In genomic region chr1:78567421-78567820, GRCm38 (mm10) we compare ENCODE assay signal across 17 mouse cellular contexts. TPM values are rescaled to one million over a fixed set of nuclear protein-coding genes. Genes with fewer than 3 reads are reported as not detected.
DNase-seq lines count a peak whose midpoint lies in the region; ATAC-seq and TF ChIP-seq lines count a peak whose summit lies in the region.
"Had no signal": no experiment of that assay in that cellular context is flagged by ENCODE, and none has a peak within 500 bp of the region (broad histone marks: within the 10 kb centered on the region; RNA-seq: fewer than 3 reads in every experiment).

No protein-coding gene starts in this region.

- H3K27me3 ChIP-seq in heart, embryonic 11.5 days (ENCODE audit: control insufficient read depth, insufficient read depth, low read length): no peaks in the 10 kb centered on the region
- no peaks in the 10 kb centered on the region for H3K27me3 ChIP-seq in embryonic facial prominence, embryonic 14.5 days (replicated peaks; ENCODE audit: control insufficient read depth, insufficient read depth, low read length)
- H3K27me3 ChIP-seq: neural tube, embryonic 13.5 days had no signal

- H3K4me2 ChIP-seq in heart, embryonic 11.5 days: 0 out of 2 replicates have a peak overlapping the region, but pooled peaks have one; percentile 16
- H3K4me2 ChIP-seq in embryonic facial prominence, embryonic 14.5 days (ENCODE audit: low read depth, low read length): no peak overlapping the region
- H3K4me2 ChIP-seq: lung, embryonic 14.5 days; neural tube, embryonic 13.5 days had no signal

- H3K4me1 ChIP-seq in heart, embryonic 11.5 days (ENCODE audit: control insufficient read depth, insufficient read depth, low read length): peaks cover 9% of the 10 kb centered on the region
- H3K4me1 ChIP-seq in embryonic facial prominence, embryonic 14.5 days (ENCODE audit: control insufficient read depth, insufficient read depth, low read length): peaks cover 12% of the 10 kb centered on the region

- DNase-seq in heart, postnatal 10 days: no peak
- DNase-seq in left cerebral cortex, adult 2 months (ENCODE audit: extremely low spot score in 1 of 2, low spot score in 2 of 2): no peak
- no peak for DNase-seq in left cerebral cortex, postnatal 4 days
- DNase-seq in embryonic facial prominence, embryonic 14.5 days (ENCODE audit: low spot score): peak; percentile 34
- DNase-seq in retina, postnatal 7 days (ENCODE audit: low read depth, low spot score): peak; percentile 65
- DNase-seq in right cerebral cortex, postnatal 14 days: no peak
- DNase-seq: thymus, postnatal 25 days had no signal

- H3K4me3 ChIP-seq in heart, embryonic 11.5 days (ENCODE audit: low read depth, low read length): no peak overlapping the region
- no peak overlapping the region for H3K4me3 ChIP-seq in left cerebral cortex, adult 2 months
- H3K4me3 ChIP-seq in embryonic facial prominence, embryonic 14.5 days (ENCODE audit: low read depth, low read length): no peak overlapping the region
- H3K4me3 ChIP-seq: forebrain, embryonic 10.5 days; neural tube, embryonic 13.5 days had no signal

- no peak for ATAC-seq in heart, embryonic 11.5 days (replicated peaks; ENCODE audit: insufficient number of reproducible peaks, low FRiP score, low TSS enrichment)
- peak; percentile 54; the same call in 1 of the 2 replicates for ATAC-seq in embryonic facial prominence, embryonic 14.5 days (ENCODE audit: low read depth)
- ATAC-seq: midbrain, embryonic 16.5 days had no signal

- no peak overlapping the region for H3K9ac ChIP-seq in heart, embryonic 11.5 days (ENCODE audit: low read depth, low read length)
- H3K9ac ChIP-seq in embryonic facial prominence, embryonic 14.5 days (ENCODE audit: low read depth, low read length): no peak overlapping the region
- H3K9ac ChIP-seq: lung, embryonic 14.5 days; neural tube, embryonic 13.5 days had no signal

- H3K36me3 ChIP-seq in heart, embryonic 11.5 days (ENCODE audit: control insufficient read depth, insufficient read depth, low read length): no peaks in the 10 kb centered on the region
- no peaks in the 10 kb centered on the region for H3K36me3 ChIP-seq in embryonic facial prominence, embryonic 14.5 days (ENCODE audit: control insufficient read depth, insufficient read depth, low read length)
- H3K36me3 ChIP-seq: forebrain, embryonic 10.5 days; neural tube, embryonic 13.5 days had no signal

- peaks cover 5% of the 10 kb centered on the region; the same call in 1 of the 2 replicates for H3K9me3 ChIP-seq in heart, embryonic 11.5 days (replicated peaks; ENCODE audit: control insufficient read depth, low read length)
- peaks cover 15% of the 10 kb centered on the region for H3K9me3 ChIP-seq in embryonic facial prominence, embryonic 14.5 days (ENCODE audit: control insufficient read depth, low read length)

- TF ChIP-seq CTCF in left cerebral cortex, adult 2 months (IDR thresholded peaks at IDR 0.05): no peak

- WGBS in heart, embryonic 11.5 days (ENCODE audit: insufficient replicate concordance): 17% methylated on average over 6 of the region's 6 CpGs
- 11% methylated on average over 6 of the region's 6 CpGs for WGBS in embryonic facial prominence, embryonic 14.5 days

- peak overlapping the region; percentile 51 for H3K27ac ChIP-seq in heart, embryonic 11.5 days (ENCODE audit: low read depth, low read length)
- peak overlapping the region; percentile 1; the same call in 1 of the 2 replicates for H3K27ac ChIP-seq in left cerebral cortex, adult 2 months
- peak overlapping the region; percentile 65 for H3K27ac ChIP-seq in embryonic facial prominence, embryonic 14.5 days (replicated peaks; ENCODE audit: low read depth, low read length)
- H3K27ac ChIP-seq: forebrain, embryonic 10.5 days; neural tube, embryonic 13.5 days had no signal

- intact Hi-C loops in heart, postnatal 10 days (cut with DNase I): no loop called here
- intact Hi-C loops in left cerebral cortex, adult 2 months (cut with DNase I): no loop called here
- intact Hi-C loops in left cerebral cortex, postnatal 4 days (cut with DNase I): no loop called here

RNA-seq across cellular contexts. Expression of gene BC035947, which starts 55.5 kb away (rescaled TPM):
- 0.09 TPM in 1 of 2 replicates, not detected in the other for polyA plus RNA-seq in heart, embryonic 11.5 days (2014; fragmentation: Nextera tagmentation; extraction: Ambion mirVana)
- not detected for total RNA-seq in heart, postnatal 10 days (2021)
- total RNA-seq in left cerebral cortex, adult 2 months (2021): under 1 TPM; 0.77 to 0.79 TPM
- total RNA-seq in left cerebral cortex, postnatal 4 days (2021): under 1 TPM; 0.22 to 0.32 TPM
- 0.40 and 0.73 TPM in 2 replicates for polyA plus RNA-seq in embryonic facial prominence, embryonic 14.5 days (2014; fragmentation: Nextera tagmentation; extraction: Ambion mirVana)
- total RNA-seq: common myeloid progenitor, adult 5-6 weeks; megakaryocyte progenitor cell, adult 5-6 weeks had no signal

RNA-seq across cellular contexts. Expression of gene Mogat1, which starts 56.6 kb away (rescaled TPM):
- polyA plus RNA-seq in heart, embryonic 11.5 days (2014; fragmentation: Nextera tagmentation; extraction: Ambion mirVana): not detected in 2 replicates
- under 1 TPM; 0.24 to 0.50 TPM for total RNA-seq in heart, postnatal 10 days (2021)
- total RNA-seq in left cerebral cortex, adult 2 months (2021): not detected
- total RNA-seq in left cerebral cortex, postnatal 4 days (2021): not detected
- 0.69 and 0.72 TPM in 2 replicates for polyA plus RNA-seq in embryonic facial prominence, embryonic 14.5 days (2014; fragmentation: Nextera tagmentation; extraction: Ambion mirVana)
- total RNA-seq: common myeloid progenitor, adult 5-6 weeks; left cerebral cortex, postnatal 25 days; megakaryocyte progenitor cell, adult 5-6 weeks had no signal
- polyA plus RNA-seq: kidney, embryonic 14.5 days; lung, embryonic 14.5 days; neural tube, embryonic 13.5 days; stomach, embryonic 14.5 days had no signal

Comparison
In these comparisons a context has a peak if more than half of its experiments do, and no peak if none do; other contexts are left out.
1. H3K27ac ChIP-seq: peak in every context shown above with its lines; median percentile 65 in embryonic facial prominence, embryonic 14.5 days; 51 in heart, embryonic 11.5 days; 1 in left cerebral cortex, adult 2 months.
2. DNase-seq: peak in embryonic facial prominence, embryonic 14.5 days (single experiment) and retina, postnatal 7 days (single experiment); none in heart, postnatal 10 days (0 of 2), left cerebral cortex, adult 2 months (0 of 2), left cerebral cortex, postnatal 4 days (single experiment) and right cerebral cortex, postnatal 14 days (single experiment).